In the genomic region with DNA sequence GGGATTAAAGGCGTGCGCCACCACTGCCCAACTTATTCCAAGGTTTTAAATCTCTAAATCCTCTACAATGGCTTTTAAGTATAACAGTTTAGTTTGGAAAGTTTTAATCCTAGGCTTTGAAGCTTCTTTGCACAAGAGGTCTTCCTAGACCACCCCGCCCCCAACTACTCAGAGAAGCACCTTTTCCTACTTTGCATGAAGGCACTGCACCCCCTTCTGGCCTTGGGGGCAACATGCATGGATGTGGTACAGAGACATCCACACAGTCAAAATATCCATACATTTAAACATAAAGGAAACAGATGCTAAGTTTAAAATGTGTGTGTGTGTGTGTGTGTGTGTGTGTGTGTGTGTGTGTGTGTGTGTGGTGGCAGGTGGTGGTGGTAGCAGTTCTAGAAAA, we compare ENCODE assay signal across 8 mouse cellular contexts. TPM values are rescaled to one million over a fixed set of nuclear protein-coding genes. Genes with fewer than 3 reads are reported as not detected.
DNase-seq lines count a peak whose midpoint lies in the region; ATAC-seq and TF ChIP-seq lines count a peak whose summit lies in the region.

No protein-coding gene starts in this region.

- TF ChIP-seq EP300 in liver, embryonic 14.5 days (IDR thresholded peaks at IDR 0.05; ENCODE audit: low read depth): no peak
- TF ChIP-seq EP300 in liver, postnatal 0 days (IDR thresholded peaks at IDR 0.05; ENCODE audit: low read depth): no peak

- no peak overlapping the region for H3K4me2 ChIP-seq in liver, embryonic 14.5 days (ENCODE audit: low read depth)
- no peak overlapping the region for H3K4me2 ChIP-seq in liver, embryonic 11.5 days
- H3K4me2 ChIP-seq in liver, postnatal 0 days (ENCODE audit: low read depth, low read length): no peak overlapping the region
- no peak overlapping the region for H3K4me2 ChIP-seq in hindbrain, embryonic 12.5 days (replicated peaks)

- WGBS in liver, embryonic 14.5 days (ENCODE audit: insufficient replicate concordance): 87% methylated on average over 3 of the region's 3 CpGs
- WGBS in liver, embryonic 11.5 days: 93% methylated on average over 3 of the region's 3 CpGs
- WGBS in liver, postnatal 0 days (ENCODE audit: insufficient replicate concordance): 91% methylated on average over 3 of the region's 3 CpGs
- 93% methylated on average over 3 of the region's 3 CpGs for WGBS in hindbrain, embryonic 12.5 days

- no peaks in the 10 kb centered on the region for H3K27me3 ChIP-seq in liver, embryonic 14.5 days (ENCODE audit: control insufficient read depth, insufficient read depth, low read length)
- H3K27me3 ChIP-seq in liver, embryonic 11.5 days (replicated peaks; ENCODE audit: control insufficient read depth, insufficient read depth, low read length): no peaks in the 10 kb centered on the region
- H3K27me3 ChIP-seq in liver, postnatal 0 days (ENCODE audit: insufficient read depth, low read length): no peaks in the 10 kb centered on the region
- no peaks in the 10 kb centered on the region for H3K27me3 ChIP-seq in hindbrain, embryonic 12.5 days

- H3K4me1 ChIP-seq in liver, embryonic 14.5 days (replicated peaks; ENCODE audit: control insufficient read depth in 2 of 2, insufficient read depth in 2 of 2, low read length in 1 of 2): peaks cover 8 to 9% of the 10 kb centered on the region in 2 experiments
- 0 out of 2 replicates have a peak, but pooled peaks cover 4% of the 10 kb centered on the region for H3K4me1 ChIP-seq in liver, embryonic 11.5 days (replicated peaks; ENCODE audit: control insufficient read depth, insufficient read depth, low read length)
- no peaks in the 10 kb centered on the region for H3K4me1 ChIP-seq in liver, postnatal 0 days (ENCODE audit: insufficient read depth)
- H3K4me1 ChIP-seq in hindbrain, embryonic 12.5 days: no peaks in the 10 kb centered on the region

- no peak for ATAC-seq in cerebellum, adult (ENCODE audit: insufficient number of reproducible peaks, low FRiP score, low TSS enrichment)
- no peak for ATAC-seq in liver, embryonic 14.5 days (ENCODE audit: insufficient read depth)
- no peak for ATAC-seq in liver, embryonic 11.5 days (replicated peaks; ENCODE audit: low FRiP score)
- ATAC-seq in liver, postnatal 0 days: no peak
- ATAC-seq in hindbrain, embryonic 12.5 days (ENCODE audit: low FRiP score): no peak

- DNase-seq in cerebellum, adult 9-10 months: peak; percentile 71
- no peak for DNase-seq in liver, embryonic 14.5 days (ENCODE audit: low read depth in 3 of 3, low spot score in 3 of 3)
- DNase-seq in liver, embryonic 11.5 days (ENCODE audit: low spot score): no peak
- peak; percentile 85 for DNase-seq in ES-CJ7 (ENCODE audit: low read depth, low spot score)
- DNase-seq in liver, postnatal 0 days: no peak
- no peak for DNase-seq in urinary bladder, postnatal 25 days (ENCODE audit: low spot score)

- no peak overlapping the region for H3K9ac ChIP-seq in liver, embryonic 14.5 days (replicated peaks)
- H3K9ac ChIP-seq in liver, embryonic 11.5 days (ENCODE audit: low read depth, low read length): no peak overlapping the region
- H3K9ac ChIP-seq in liver, postnatal 0 days (replicated peaks): no peak overlapping the region
- no peak overlapping the region for H3K9ac ChIP-seq in hindbrain, embryonic 12.5 days

- H3K9me3 ChIP-seq in liver, embryonic 14.5 days (ENCODE audit: control insufficient read depth, low read length): no peaks in the 10 kb centered on the region
- no peaks in the 10 kb centered on the region for H3K9me3 ChIP-seq in liver, embryonic 11.5 days (ENCODE audit: control insufficient read depth, low read length)
- no peaks in the 10 kb centered on the region for H3K9me3 ChIP-seq in liver, postnatal 0 days (ENCODE audit: low read length)
- no peaks in the 10 kb centered on the region for H3K9me3 ChIP-seq in hindbrain, embryonic 12.5 days (replicated peaks)

- TF ChIP-seq CTCF in liver, embryonic 14.5 days (IDR thresholded peaks at IDR 0.05; ENCODE audit: low read depth): peak; percentile 54; the same call in 1 of the 2 replicates
- TF ChIP-seq CTCF in liver, postnatal 0 days (IDR thresholded peaks at IDR 0.05; ENCODE audit: low read depth): peak; percentile 57

- H3K4me3 ChIP-seq in liver, embryonic 14.5 days (ENCODE audit: insufficient read depth in 1 of 2, low read depth in 2 of 2, low read length in 2 of 2): no peak overlapping the region
- H3K4me3 ChIP-seq in liver, embryonic 11.5 days (ENCODE audit: low read depth, low read length): no peak overlapping the region
- no peak overlapping the region for H3K4me3 ChIP-seq in liver, postnatal 0 days (ENCODE audit: low read depth, low read length)
- H3K4me3 ChIP-seq in hindbrain, embryonic 12.5 days: no peak overlapping the region

- H3K27ac ChIP-seq in liver, embryonic 14.5 days: no peak overlapping the region
- no peak overlapping the region for H3K27ac ChIP-seq in liver, embryonic 11.5 days (ENCODE audit: low read depth, low read length)
- H3K27ac ChIP-seq in liver, postnatal 0 days (ENCODE audit: low read depth): no peak overlapping the region
- no peak overlapping the region for H3K27ac ChIP-seq in hindbrain, embryonic 12.5 days

- H3K36me3 ChIP-seq in liver, embryonic 14.5 days (replicated peaks; ENCODE audit: control insufficient read depth, insufficient read depth, low read depth): no peaks in the 10 kb centered on the region
- H3K36me3 ChIP-seq in liver, embryonic 11.5 days (ENCODE audit: control insufficient read depth, insufficient read depth, low read length): no peaks in the 10 kb centered on the region
- no peaks in the 10 kb centered on the region for H3K36me3 ChIP-seq in liver, postnatal 0 days (replicated peaks; ENCODE audit: insufficient read depth, low read length)
- H3K36me3 ChIP-seq in hindbrain, embryonic 12.5 days: no peaks in the 10 kb centered on the region

RNA-seq across cellular contexts. Expression of a gene that starts 16.6 kb away (rescaled TPM):
- polyA plus RNA-seq in liver, embryonic 14.5 days (2012; rRNA removed): 8.7 and 9.6 TPM in 2 replicates
- 13.9 and 16.0 TPM in 2 replicates for polyA plus RNA-seq in liver, embryonic 14.5 days (2014; fragmentation: Nextera tagmentation; extraction: Ambion mirVana)
- 59.4 and 66.8 TPM in 2 replicates for polyA plus RNA-seq in liver, embryonic 11.5 days (2014; fragmentation: Nextera tagmentation; extraction: Ambion mirVana)
- 7.3 and 8.5 TPM in 2 replicates for polyA plus RNA-seq in liver, postnatal 0 days (2015; fragmentation: Nextera tagmentation; extraction: Ambion mirVana)
- 24.7 and 25.3 TPM in 2 replicates for polyA plus RNA-seq in hindbrain, embryonic 12.5 days (2016; fragmentation: Nextera tagmentation; extraction: Ambion mirVana)

RNA-seq across cellular contexts. Expression of a gene that starts 34.8 kb away (rescaled TPM):
- polyA plus RNA-seq in liver, embryonic 14.5 days (2012; rRNA removed): 1.3 TPM in 2 replicates
- polyA plus RNA-seq in liver, embryonic 14.5 days (2014; fragmentation: Nextera tagmentation; extraction: Ambion mirVana): 1.1 and 1.3 TPM in 2 replicates
- 3.8 and 4.0 TPM in 2 replicates for polyA plus RNA-seq in liver, embryonic 11.5 days (2014; fragmentation: Nextera tagmentation; extraction: Ambion mirVana)
- polyA plus RNA-seq in liver, postnatal 0 days (2015; fragmentation: Nextera tagmentation; extraction: Ambion mirVana): 1.0 and 1.2 TPM in 2 replicates
- polyA plus RNA-seq in hindbrain, embryonic 12.5 days (2016; fragmentation: Nextera tagmentation; extraction: Ambion mirVana): 6.1 and 6.9 TPM in 2 replicates

Comparison
In these comparisons a context has a peak if more than half of its experiments do, and no peak if none do; other contexts are left out.
1. DNase-seq: peak in cerebellum, adult 9-10 months (single experiment) and ES-CJ7 (single experiment); none in liver, embryonic 14.5 days (0 of 3), liver, embryonic 11.5 days (single experiment), liver, postnatal 0 days (single experiment) and urinary bladder, postnatal 25 days (single experiment).